Mouse (Mus musculus) embryonic fibroblast, embryonic 13.5 days (primary cell): ENCODE data around the gene Vangl1. TPM values are rescaled to one million over a fixed set of nuclear protein-coding genes. Genes with fewer than 3 reads are reported as not detected.
A peak's percentile ranks its signal among the peaks of the same experiment; 100 is the strongest.

Source experiments
- H3K27ac ChIP-seq: 2 replicates; pipeline ENCODE4 v1.5.1; 2012; ENCODE audit warnings: low read length, control low read depth, inconsistent platforms; ENCODE audit not compliant: insufficient read depth
- H3K4me1 ChIP-seq: 2 replicates; pipeline ENCODE4 v1.6.1; 2011; ENCODE audit warnings: low read length; ENCODE audit not compliant: control insufficient read depth, insufficient read depth
- H3K4me3 ChIP-seq: 2 replicates; pipeline ENCODE4 v1.5.1; 2011; ENCODE audit warnings: mild to moderate bottlenecking, control low read depth, low read length; ENCODE audit not compliant: insufficient read depth
- CTCF ChIP-seq: IDR thresholded peaks from 2 replicates; pipeline ENCODE4 v1.5.1; 2011; ENCODE audit warnings: mild to moderate bottlenecking, control low read depth, low read length, moderate library complexity, borderline replicate concordance; ENCODE audit not compliant: insufficient read depth
- POLR2A ChIP-seq: IDR thresholded peaks from 2 replicates; pipeline ENCODE4 v1.6.1; 2011; ENCODE audit warnings: low read depth, mild to moderate bottlenecking, control low read depth, low read length, moderate library complexity
- polyA plus RNA-seq: library from polyadenylated mRNA; stranded (reverse); fragments of >200 nt; gene quantifications from 2 replicates; pipeline ENCODE4 v1.2.4, GENCODE M21; 2011; ENCODE audit warnings: low read depth; ENCODE audit not compliant: missing spikeins, insufficient read length

The Vangl1 gene
- polyA plus RNA-seq, 1 experiment = 23.2 TPM

- TF ChIP-seq CTCF = no peak
- no peak for TF ChIP-seq POLR2A
- H3K27ac ChIP-seq = peak overlapping the region; percentile 45
- H3K4me3 ChIP-seq = no peak overlapping the region
- H3K4me1 ChIP-seq = peaks cover 6% of the 10 kb centered on the region
These were observed 44.8 kb downstream of the Vangl1 start for GRCm38 (mm10) chr3:102159423-102160325.

- TF ChIP-seq POLR2A (no peak), CTCF (no peak)
- Histone ChIP-seq H3K4me1 (peaks cover 6% of the 10 kb centered on the region), H3K4me3 (no peak overlapping the region), H3K27ac (0 out of 2 replicates have a peak overlapping the region, but pooled peaks have one; percentile 45)
These were observed 45.6 kb downstream of the Vangl1 start for GRCm38 (mm10) chr3:102158759-102159422.

- H3K27ac ChIP-seq = no peak overlapping the region
- no peak overlapping the region for H3K4me3 ChIP-seq
- TF ChIP-seq CTCF (no peak), POLR2A (no peak)
- peaks cover 6% of the 10 kb centered on the region for H3K4me1 ChIP-seq
These were observed 46.8 kb downstream of the Vangl1 start for GRCm38 (mm10) chr3:102157652-102158051.

- no peak overlapping the region for H3K4me3 ChIP-seq
- TF ChIP-seq POLR2A (no peak), CTCF (no peak)
- H3K27ac ChIP-seq = no peak overlapping the region
- H3K4me1 ChIP-seq = peaks cover 6% of the 10 kb centered on the region
These were observed 47.8 kb downstream of the Vangl1 start for GRCm38 (mm10) chr3:102156737-102157136.

GRCm38 (mm10) chr3:102154107-102154506 is 50.4 kb downstream of the Vangl1 start:
- no peak overlapping the region for H3K27ac ChIP-seq
- no peak for TF ChIP-seq POLR2A
- no peak for TF ChIP-seq CTCF
- peaks cover 7% of the 10 kb centered on the region for H3K4me1 ChIP-seq
- H3K4me3 ChIP-seq = no peak overlapping the region

- no peak overlapping the region for H3K27ac ChIP-seq
These were observed 51.6 kb downstream of the Vangl1 start for GRCm38 (mm10) chr3:102152872-102153271.

GRCm38 (mm10) chr3:102152471-102152870 is 52.0 kb downstream of the Vangl1 start:
- peaks cover 4% of the 10 kb centered on the region; the same call in 1 of the 2 replicates for H3K4me1 ChIP-seq
- H3K27ac ChIP-seq = no peak overlapping the region
- TF ChIP-seq CTCF (no peak), POLR2A (no peak)
- no peak overlapping the region for H3K4me3 ChIP-seq

More at GRCm38 (mm10) chr3:102152872-102153271, 51.6 kb downstream of the Vangl1 start:
- H3K4me1 ChIP-seq = peaks cover 4% of the 10 kb centered on the region; the same call in 1 of the 2 replicates
- TF ChIP-seq POLR2A = no peak
- TF ChIP-seq CTCF = no peak
- H3K4me3 ChIP-seq = no peak overlapping the region

- no peak overlapping the region for H3K27ac ChIP-seq
- H3K4me1 ChIP-seq = peaks cover 4% of the 10 kb centered on the region; the same call in 1 of the 2 replicates
- no peak overlapping the region for H3K4me3 ChIP-seq
- TF ChIP-seq POLR2A = no peak
- TF ChIP-seq CTCF = no peak
These were observed 52.6 kb downstream of the Vangl1 start for GRCm38 (mm10) chr3:102151850-102152249.

- H3K4me3 ChIP-seq = no peak overlapping the region
- no peak overlapping the region for H3K27ac ChIP-seq
- H3K4me1 ChIP-seq = peaks cover 4% of the 10 kb centered on the region; the same call in 1 of the 2 replicates
- no peak for TF ChIP-seq CTCF
- TF ChIP-seq POLR2A = no peak
These were observed 54.6 kb downstream of the Vangl1 start for GRCm38 (mm10) chr3:102149941-102150340.
